Mouse (Mus musculus) adrenal gland, postnatal 36 days (tissue): Measurements from ENCODE around the gene Dis3. TPM values are rescaled to one million over a fixed set of nuclear protein-coding genes. Genes with fewer than 3 reads are reported as not detected.

Experiments
- DNase-seq, 2 experiments: peaks; one replicate each; pipeline ENCODE4 v3.0.0; 2021; ENCODE audit warnings: mixed read lengths in 1 of 2
- long read RNA-seq, 2 experiments: library from polyadenylated mRNA; stranded (forward); transcript quantifications; one replicate each; pipeline ENCODE4 v2.0.0; 2021; ENCODE audit warnings: borderline sequencing depth in 2 of 2
- total RNA-seq, 2 experiments: library from RNA; stranded (reverse); gene quantifications; 2 replicates each; pipeline ENCODE4 v1.2.3; 2021

The Dis3 gene
- 10 to 100 TPM; 20.0 to 23.4 TPM for total RNA-seq
- long read RNA-seq, experiment 1, full-length matches to known transcripts: 3 of 6 reads
- long read RNA-seq, experiment 1, partial matches to known transcripts: 2 of 6 reads
- long read RNA-seq, experiment 1, other reads (novel, unspliced or antisense): 1 of 6 reads
- long read RNA-seq, experiment 2, full-length matches to known transcripts: 1 of 2 reads
- long read RNA-seq, experiment 2, partial matches to known transcripts: 1 of 2 reads
- long read RNA-seq, experiment 2, other reads (novel, unspliced or antisense): 0 of 2 reads

DNA sequence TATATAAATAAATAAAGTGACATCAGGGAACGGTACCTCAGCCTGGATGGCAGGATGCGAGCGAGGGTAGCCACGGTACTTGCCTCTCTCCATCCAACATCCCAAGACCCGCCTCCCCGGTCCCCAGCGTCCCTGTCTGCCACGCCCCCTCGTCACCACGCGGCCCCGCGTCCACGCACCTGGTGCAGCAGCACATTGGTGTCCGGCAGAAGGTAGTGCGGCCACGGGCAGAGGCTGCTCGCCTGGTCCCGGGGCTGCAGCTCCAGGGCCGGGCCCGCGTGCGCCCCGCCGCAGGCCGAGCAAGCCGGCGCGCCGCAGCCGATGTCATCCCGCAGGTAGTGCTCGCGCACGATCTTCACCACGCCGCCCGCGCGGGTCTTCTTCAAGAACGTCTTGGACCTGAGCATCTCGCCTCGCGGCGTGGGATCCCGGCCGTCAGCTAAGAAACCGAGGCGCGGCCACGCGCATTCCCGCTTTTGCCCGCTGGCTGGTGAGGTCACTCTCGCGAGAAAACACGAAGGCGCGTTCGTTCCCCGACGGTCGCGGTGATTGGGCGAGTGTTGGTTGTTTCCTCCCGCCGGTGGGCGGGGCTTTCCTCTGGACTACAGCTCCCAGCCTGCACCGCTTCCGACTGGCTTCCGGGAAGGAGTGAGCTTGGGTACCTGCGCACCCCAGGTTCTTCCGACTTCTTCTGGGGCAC, at the start of gene Dis3, which contains the start of gene Pibf1:
Dis3 (minus strand) TSS at position 504 of the 700 bp plus-strand sequence.
Pibf1 (plus strand) TSS at position 158 of the 700 bp plus-strand sequence.
- DNase-seq: peak; percentile 99

DNA sequence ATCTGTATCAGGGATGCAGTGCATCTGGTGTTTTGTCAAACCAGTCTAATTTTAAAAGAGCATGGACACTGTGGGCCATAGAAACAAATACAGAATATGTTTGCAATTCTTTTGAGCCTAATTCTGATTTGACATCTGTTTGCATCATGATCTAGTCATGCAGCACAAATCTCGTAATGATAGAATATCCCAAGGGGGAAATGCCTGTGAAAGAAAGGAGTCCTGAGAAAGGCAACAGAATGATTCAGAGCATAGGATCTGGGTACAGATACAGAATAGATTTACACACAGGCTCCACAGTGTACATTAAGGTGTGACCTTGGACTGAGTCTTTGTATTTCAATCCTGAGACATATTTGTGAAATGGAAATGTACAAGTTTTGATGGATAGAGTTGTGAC, 47.3 kb upstream of the Dis3 start:
- no peak for DNase-seq

GRCm38 (mm10) chr14:99141786-99142633, 42.4 kb upstream of the Dis3 start:
- DNase-seq: peak; percentile 85 to 88

GRCm38 (mm10) chr14:99140036-99140435, 40.5 kb upstream of the Dis3 start:
- no peak for DNase-seq

GRCm38 (mm10) chr14:99136297-99136696, 36.7 kb upstream of the Dis3 start:
- no peak for DNase-seq

- no peak for DNase-seq
Measured at GRCm38 (mm10) chr14:99135761-99136160, 36.2 kb upstream of the Dis3 start.

DNA sequence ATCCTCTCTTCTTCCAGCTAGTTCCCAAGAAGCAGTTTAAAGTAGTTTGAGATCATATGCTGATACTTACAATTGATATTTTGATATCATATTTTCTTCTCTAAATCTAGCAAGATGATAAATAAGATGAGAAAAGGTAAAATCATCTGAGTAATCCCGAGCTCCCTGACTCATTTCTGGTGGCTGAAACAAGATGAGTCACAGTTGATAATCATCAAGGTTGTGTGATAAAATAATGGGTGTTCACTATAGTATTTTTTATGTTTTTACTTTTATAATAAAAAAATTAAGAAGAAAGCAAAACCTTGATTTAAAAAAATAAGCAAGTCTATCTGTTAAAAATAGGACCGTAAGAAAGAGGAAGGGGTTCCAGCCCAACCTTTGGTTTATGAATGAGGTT, 34.5 kb upstream of the Dis3 start:
- DNase-seq: no peak

DNA sequence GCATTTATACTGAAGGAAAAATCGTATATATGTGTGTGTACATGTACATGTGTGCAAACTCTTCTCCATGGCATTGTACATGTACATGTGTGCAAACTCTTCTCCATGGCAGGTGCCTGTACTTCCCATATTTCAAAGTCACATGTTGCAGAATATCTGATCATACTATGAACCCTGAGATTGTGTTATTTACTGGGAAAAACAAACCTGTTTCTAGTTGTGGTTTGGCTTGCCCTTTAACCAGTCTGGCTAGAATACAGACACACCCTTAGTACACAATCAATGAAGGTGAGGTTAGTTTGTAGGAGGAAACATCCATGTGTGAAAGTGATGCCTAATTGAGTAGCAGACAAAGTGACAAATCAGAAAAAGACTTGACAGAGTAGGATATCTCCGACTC, 29.5 kb upstream of the Dis3 start:
- no peak for DNase-seq

- no peak for DNase-seq
Measured at GRCm38 (mm10) chr14:99127509-99127908, 27.9 kb upstream of the Dis3 start.

DNA sequence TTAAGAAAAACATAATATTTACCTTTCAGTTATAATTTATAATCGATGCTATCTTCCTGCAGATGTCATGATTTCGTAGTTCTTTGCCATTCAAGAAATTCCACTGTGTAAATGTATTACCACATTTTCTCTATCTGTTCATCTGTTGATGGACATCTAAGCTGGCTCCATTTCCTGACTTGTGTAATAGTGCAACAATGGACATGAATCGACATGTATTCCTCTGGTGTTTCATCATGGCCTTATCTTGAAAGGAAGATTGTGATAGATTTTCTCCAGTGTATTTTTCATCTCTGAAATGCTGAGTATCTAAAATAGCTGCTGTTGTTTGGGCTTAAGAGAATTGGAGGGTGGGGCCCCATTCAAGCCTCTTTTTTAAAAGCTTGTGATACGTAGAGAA, 27.1 kb upstream of the Dis3 start:
- no peak for DNase-seq

DNA sequence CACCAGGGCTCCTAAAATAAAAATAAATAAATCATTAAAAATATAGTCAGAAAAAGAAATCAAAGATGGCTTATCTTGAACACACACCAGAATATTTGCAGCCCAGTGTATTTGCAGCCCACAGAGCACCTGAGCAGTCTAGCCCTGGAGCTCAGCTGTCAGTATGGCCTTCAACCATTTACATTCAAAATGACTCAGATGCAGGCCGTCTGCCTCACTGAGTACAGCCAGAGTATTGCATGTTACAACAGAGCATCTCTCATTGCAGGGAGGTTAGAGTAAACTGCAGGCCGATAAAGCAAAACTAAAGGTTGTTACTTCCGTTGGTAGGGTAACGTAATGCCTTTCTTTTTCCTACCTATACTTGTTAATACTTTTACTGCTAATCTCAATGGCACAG, 24.5 kb upstream of the Dis3 start:
- DNase-seq: peak; percentile 22 to 30

DNA sequence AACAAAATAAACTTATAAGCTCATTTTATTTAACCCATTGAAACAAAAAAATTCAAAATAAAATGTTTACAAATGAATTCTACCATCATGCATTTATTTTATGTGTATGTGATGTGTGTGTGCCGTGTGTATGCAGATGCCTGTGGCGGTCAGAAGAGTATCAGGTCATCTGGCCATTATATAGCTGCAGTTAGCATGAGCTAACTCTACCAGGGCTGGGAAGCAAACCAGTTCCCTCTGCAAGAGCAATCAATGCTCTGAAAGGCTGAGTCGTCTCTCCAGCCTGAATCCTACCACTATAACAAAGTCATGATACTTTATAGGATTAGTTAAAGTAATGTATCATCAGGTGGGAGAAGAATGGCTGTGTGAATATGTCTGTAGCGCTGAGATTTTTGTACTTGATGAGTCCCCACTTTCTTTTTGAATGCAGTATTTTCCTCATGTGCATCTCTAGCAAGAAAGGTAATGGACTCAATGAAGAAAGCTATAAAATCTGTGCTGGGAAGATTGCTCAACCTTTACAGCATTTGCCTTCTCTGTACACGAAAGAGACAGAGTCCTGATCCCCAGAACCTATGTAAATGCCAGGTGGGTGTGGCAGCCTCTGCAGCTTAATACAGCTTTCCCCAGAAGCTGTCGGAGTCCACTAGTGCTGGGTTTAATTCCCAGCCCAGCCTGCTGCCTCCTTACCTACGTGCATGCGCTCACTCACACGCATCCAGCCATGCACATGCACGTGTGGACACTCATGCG, 22.2 kb upstream of the Dis3 start:
- DNase-seq: no peak

DNA sequence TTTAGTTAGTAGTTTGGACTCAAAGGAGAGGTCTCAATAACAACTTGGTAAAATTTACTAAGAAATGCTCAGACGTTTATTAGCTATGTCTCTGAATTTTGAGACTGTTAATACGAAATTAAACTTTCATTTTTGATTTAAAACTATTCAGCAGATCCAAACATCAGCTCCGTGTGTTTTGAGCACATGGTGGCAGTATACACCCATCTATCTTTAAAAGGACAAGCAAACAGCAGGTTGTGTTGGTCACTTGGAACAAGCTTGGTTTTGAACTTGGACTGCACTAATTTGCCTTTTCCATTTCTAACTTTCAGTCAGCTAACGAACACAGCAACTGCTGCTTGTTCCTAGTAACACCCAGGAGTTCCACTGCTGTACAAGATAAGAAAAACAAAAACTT, 18.0 kb upstream of the Dis3 start:
- no peak for DNase-seq

- DNase-seq: no peak
Measured at GRCm38 (mm10) chr14:99108762-99109161, 9.2 kb upstream of the Dis3 start.

GRCm38 (mm10) chr14:99107631-99108187, 8.1 kb upstream of the Dis3 start:
- no peak for DNase-seq

GRCm38 (mm10) chr14:99106671-99107070, 7.1 kb upstream of the Dis3 start:
- no peak for DNase-seq

DNA sequence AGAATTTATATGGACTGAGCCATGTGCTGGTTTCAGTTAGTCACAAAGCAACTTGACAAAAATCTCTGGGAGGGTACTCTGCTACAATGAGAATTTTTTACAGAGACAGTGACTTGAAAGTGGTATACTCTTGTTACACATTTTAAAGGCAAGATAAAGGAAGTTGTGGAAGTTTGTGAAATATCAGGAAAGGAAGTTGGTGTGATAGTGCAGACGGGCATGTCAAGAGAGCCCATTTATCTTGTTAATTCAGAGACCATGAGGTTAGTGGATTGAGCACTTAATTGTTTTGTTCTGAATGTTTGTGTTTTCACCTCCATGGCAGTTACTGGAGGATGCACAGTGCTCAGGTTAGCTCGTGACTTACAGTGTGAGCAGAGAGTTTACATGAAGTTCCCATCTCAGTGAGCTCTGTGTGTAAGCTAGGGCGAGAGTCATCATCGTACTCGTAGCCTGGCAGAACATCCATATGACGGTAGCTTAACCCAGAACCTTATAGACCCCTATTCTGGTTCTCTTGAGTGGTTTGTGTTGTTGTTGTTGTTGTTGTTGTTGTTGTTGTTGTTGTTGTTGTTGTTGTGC, 5.1 kb upstream of the Dis3 start:
- no peak for DNase-seq

- DNase-seq: no peak
Measured at GRCm38 (mm10) chr14:99103050-99103449, 3.5 kb upstream of the Dis3 start.

DNA sequence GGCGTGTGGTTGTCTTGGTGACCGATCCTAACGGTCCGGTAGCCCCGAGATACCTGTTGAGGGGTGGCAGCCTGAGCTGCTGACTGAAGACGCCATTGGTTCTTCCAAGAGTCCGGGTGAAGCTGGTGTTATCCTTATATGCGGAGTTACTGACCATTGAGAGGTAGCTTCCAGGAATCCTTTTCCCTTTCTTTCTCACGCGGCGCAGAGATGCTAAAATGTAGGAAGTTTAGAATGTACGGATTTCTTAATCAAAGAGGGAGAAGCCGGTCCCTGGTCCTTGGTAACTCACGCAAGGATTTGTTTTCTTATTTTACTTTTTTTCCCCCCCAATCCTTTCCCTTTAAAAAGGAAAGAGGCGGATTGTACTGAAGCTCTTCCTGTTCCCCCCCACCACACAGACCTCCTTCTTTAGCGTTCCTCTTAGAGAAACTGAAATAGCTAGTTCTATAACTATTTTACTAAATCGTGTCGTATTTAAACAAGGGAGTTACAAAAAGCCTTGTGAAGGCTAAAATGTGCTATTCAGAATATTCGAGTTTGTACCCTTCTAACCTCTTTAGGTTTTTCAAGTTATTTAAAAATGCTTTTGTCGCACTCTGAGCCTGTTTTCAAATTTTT, 507 bp upstream of the Dis3 start:
- DNase-seq: peak in 1 of 2 experiments; percentile 16

DNA sequence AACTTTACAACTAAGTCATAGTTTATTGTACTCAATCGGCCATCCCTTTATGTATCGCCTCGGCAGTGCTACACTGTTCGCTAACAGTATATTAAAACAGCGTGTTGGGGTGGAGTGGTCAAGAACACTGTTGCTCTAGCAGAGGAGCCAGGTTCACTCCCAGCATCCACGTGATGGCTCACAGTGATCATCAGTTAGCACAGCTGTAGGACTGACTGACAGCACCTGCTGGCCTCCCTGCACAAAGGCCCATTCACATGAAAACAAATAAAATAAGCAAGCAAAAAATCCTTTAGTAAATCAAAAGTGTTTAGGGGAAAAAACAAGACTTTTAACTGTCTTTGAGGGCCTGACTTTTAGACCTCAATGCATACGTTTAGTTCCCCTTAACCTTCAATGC, 10.6 kb downstream of the Dis3 start:
- no peak for DNase-seq

DNA sequence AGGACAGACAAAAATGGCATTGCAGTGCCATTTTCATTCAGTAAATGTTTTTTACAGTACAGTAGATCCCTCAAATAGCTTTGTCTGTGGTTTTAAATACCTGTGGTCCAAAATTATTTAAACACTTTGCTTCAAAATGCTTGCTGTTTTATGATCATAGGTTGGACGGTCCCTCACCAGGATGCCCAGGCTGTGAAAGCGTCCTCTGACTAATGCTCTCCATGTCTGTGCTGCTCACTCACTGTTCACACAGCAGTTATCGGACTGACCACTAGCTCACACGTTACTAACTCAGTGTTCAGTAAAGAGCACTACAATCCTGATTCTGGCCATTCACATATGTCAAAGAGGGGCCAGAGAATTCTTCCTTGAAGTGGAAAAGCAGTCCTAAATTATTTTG, 28.4 kb downstream of the Dis3 start:
- DNase-seq: no peak
